Mouse (Mus musculus) cerebellum, adult 8-10 months (tissue): ENCODE results near the gene Tomm22.
"Not testable (repeated sequence)": the region's sequence is repeated elsewhere in the genome, so short reads cannot be mapped to it uniquely, and the experiment has no call there.

Source experiments
- DNase-seq: peaks from one replicate; pipeline ENCODE4 v3.0.0; 2022

Gene Tomm22

DNA sequence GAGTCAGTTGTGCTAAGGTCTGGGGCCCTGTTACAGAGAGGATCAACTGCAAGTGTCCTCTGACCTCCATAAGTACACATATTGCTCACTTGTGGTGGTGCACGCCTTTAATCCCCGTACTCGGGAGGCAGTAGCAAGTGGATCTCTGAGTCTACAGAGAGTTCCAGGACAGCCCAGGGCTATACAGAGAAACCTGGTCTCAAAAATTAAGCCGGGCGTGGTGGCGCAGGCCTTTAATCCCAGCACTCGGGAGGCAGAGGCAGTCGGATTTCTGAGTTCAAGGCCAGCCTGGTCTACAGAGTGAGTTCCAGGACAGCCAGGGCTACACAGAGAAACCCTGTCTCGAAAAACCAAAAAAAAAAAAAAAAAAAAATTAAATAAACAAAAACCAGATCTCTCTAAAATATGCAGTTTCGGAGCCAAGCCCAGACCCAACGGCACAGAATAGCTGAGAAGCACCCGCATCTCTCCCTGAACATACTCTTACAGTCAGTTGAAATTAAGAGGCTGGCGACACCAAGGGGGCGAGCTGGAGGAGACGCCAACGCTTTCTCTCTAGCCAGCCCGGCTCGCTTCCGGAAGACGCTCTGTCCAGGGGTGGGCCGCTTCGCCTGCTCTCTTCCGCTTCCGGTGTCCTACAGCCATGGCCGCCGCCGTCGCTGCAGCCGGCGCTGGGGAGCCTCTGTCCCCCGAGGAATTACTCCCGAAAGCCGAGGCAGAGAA is at the start of gene Tomm22:
TSS of gene Tomm22 (plus strand) at position 613 of the 723 bp plus-strand sequence.
- DNase-seq: peak; percentile 84

DNA sequence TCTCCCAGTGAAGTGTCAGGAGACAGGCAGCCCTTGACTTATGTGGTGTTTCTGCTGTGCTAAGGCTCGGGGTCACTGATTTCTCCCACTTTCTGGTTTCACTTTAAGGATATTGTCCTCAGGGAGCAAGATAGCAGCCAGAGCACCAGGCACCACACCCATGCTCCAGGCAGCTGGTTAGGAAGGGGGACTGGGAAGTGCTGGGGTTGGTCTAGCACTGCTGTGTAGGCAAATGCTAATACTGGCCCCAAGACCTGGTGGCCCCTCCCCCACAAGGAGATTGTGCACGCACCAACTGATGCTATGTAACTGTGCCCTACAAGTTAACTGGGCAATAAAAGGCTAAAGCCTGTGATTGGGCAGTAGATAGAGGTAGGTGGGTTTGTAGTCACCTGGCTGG is 40.2 kb upstream of the Tomm22 start:
- DNase-seq: no peak

GRCm38 (mm10) chr15:79641135-79641817 is 29.4 kb upstream of the Tomm22 start:
- DNase-seq: no peak

- no peak for DNase-seq
Measured at GRCm38 (mm10) chr15:79645483-79645882, 25.2 kb upstream of the Tomm22 start.

GRCm38 (mm10) chr15:79648130-79648529 is 22.5 kb upstream of the Tomm22 start:
- DNase-seq: no peak

DNA sequence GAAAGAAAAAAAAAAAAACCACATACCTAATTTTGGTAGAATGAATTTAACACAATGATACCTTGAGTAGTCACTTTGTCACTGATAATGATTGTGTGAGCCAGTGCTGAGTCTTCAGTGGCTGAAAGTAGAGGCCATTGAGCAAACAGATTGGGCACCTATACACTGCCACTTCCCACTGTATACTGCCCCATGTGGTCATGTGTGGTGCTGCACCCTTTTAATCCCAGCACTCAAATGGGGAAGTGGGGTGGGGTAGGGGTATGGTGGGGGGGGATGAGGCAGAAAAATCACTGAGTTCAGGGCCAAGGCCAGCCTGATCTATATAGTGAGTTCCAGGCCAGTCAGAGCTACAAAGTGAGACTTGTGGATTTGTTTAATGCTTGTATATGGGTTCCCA is 20.1 kb upstream of the Tomm22 start:
- no peak for DNase-seq

- DNase-seq: no peak
Measured at GRCm38 (mm10) chr15:79651481-79651880, 19.2 kb upstream of the Tomm22 start.

GRCm38 (mm10) chr15:79656451-79656850 is 14.2 kb upstream of the Tomm22 start:
- DNase-seq: no peak

DNA sequence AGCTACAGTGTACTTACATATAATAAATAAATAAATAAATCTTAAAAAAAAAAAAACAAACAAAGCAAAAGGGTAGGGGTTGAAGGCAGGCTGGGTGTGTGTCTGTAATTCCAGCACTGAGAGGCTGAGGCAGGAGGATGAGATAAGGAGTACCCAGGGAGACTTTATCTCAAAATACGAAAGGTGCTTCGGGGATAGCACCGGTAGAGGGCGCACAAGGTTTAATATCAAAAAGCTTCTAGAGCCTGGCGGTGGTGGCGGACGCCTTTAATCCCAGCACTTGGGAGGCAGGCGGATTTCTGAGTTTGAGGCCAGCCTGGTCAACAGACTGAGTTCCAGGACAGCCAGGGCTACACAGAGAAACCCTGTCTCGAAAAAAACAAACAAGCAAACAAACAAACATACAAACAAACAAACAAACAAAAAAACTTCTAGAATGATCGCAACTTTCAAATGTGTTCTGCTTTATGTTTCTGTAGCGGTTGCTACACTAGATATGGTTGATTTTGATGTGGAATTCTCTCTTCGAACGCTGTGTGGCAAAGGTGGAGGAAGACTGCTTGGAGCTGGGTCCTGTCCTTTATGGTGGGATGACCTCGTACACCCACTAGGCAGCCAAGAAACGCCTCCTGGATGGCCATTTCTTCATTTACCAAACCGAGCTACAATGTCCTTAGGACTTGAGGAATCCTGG is 12.7 kb upstream of the Tomm22 start:
- DNase-seq: peak; percentile 90

DNA sequence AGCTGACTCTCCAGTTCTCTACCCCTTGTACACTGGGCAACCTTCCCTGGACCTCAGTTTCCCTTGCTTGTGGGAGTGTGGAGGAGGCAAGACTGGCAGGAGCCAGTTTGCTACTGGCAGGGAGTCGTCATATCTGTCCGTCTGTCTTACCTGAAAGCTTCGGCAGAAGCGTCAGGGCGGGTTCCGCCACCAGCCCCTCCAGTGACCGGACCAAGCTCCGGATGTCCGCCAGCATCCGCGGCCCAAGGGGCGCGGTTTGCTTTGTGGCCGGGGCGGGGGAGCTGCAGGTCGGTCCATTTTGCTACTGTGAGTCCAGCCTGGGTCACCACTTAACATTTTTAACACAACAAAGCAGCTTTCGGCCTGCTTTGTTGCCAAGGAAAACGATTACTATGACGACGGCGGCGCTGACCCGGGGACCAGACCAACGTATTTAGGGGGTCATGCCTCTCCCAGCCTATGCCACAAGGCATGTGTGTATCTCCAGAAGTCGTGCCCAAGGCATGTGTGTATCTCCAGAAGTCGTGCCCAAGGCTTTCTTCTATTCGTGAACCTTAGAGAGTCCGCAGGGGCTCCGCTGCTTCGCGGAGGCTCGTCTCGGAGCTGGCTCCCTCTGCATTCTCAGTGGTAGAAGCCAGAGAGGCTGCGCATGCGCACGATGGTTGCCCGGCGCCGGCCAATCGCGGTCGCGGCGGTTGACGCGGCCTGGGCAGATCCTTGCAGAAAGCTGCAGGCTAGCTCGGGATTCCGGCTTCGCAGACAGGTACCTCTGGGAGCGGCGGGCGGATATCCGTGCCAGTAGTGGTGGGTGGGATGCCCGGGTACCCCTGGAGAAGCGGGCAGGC is 11.9 kb upstream of the Tomm22 start, which contains the start of the genes Fam227a and Cby1:
TSS of gene Fam227a (minus strand) at position 426 of the 845 bp plus-strand sequence.
TSS of gene Cby1 (plus strand) at position 669 of the 845 bp plus-strand sequence.
- peak; percentile 97 for DNase-seq

- no peak for DNase-seq
Measured at GRCm38 (mm10) chr15:79661852-79662251, 8.8 kb upstream of the Tomm22 start.

- no peak for DNase-seq
Measured at GRCm38 (mm10) chr15:79664666-79665065, 6.0 kb upstream of the Tomm22 start.

DNA sequence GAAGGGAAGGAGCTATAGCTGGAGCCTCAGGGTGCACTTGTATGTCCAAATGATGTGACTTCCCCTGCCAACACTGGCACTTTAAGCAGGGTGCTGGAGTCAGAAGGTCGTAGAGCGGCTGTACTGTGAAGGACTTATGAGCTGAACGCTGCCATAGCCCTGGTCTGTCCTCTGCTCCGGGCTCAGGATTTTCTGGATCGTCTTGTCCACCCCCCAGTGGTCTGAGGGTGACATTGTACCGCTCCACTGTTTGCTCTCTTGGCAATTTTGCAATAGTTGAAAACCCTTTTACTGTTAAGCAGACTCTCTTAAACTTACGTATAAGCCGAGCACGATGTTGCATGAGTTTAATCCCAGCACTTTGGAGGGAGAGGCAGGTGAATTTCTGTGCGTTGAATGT is 1.5 kb upstream of the Tomm22 start:
- no peak for DNase-seq

DNA sequence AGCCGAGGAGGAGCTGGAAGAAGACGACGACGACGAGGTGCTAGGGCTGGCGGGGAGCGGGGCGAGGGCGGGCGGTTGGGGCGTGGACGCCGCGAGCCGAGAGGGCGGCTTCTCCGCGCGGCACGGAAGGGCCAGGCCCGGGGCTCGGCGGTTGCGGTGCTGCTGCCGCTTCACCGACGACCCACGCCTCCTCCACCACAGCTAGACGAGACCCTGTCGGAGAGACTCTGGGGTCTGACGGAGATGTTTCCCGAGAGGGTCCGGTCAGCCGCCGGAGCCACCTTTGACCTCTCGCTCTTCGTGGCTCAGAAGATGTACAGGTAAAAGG is 275 bp downstream of the Tomm22 start:
- DNase-seq: no peak

DNA sequence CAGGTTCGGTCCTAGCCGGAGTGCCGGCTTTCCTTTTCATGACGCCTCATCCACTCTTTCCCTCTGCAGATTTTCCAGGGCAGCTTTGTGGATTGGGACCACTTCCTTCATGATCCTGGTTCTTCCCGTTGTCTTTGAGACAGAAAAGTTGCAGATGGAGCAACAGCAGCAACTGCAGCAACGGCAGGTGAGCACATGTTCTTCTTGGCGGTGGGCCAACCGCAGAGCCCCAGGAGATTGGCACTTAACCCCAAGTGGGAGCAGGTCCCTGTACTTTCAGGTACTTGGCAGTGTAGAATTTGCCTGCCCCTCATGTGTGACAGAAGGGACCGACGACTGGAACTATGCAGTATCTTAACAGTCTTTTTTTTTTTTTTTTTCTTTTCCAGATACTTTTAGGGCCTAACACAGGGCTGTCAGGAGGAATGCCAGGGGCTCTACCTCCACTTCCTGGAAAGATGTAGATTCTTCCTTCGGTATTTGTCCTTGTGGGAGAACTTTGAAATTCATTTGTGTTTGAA is 1.2 kb downstream of the Tomm22 start:
- not testable (repeated sequence) for DNase-seq

DNA sequence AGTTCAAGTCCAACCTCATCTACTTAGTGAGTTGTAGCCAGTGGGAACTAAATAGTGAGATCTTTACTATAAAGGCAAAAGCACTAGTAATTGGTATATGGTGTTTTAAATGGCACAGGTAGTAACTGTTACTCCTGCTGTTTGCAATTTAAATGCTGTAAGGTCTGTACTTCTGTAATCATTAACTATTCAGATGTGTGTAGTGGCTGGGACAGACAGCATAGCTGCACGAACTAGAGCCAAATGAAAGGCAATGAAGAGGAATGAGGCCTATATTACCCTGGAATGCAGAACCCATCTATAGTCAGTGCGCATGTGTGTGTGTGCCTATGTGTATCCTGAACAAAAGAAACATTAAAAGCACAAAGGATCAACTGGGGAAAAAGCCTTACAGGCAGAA is 7.3 kb downstream of the Tomm22 start:
- no peak for DNase-seq

DNA sequence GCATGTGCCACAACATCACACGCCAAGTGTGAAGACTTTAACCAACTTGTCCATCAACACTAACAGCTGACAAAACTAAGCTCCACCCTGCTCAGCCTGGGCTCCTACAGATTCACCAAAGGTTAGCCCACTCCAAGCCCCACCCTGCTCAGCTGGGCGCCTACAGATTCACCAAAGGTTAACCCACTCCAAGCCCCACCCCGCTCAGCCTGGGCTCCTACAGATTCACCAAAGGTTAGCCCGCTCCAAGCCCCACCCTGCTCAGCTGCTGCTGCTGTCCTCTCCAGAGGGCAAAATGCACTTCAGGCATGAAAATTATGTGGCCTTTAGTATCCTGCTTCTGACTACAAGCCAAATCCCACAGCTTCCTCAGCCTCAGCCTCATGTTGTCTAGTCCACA is 11.3 kb downstream of the Tomm22 start:
- DNase-seq: no peak

GRCm38 (mm10) chr15:79683146-79683545 is 12.5 kb downstream of the Tomm22 start:
- no peak for DNase-seq

- DNase-seq: no peak
Measured at GRCm38 (mm10) chr15:79683707-79684465, 13.2 kb downstream of the Tomm22 start.

- DNase-seq: peak; percentile 53
Measured at GRCm38 (mm10) chr15:79684616-79685015, 14.0 kb downstream of the Tomm22 start.

DNA sequence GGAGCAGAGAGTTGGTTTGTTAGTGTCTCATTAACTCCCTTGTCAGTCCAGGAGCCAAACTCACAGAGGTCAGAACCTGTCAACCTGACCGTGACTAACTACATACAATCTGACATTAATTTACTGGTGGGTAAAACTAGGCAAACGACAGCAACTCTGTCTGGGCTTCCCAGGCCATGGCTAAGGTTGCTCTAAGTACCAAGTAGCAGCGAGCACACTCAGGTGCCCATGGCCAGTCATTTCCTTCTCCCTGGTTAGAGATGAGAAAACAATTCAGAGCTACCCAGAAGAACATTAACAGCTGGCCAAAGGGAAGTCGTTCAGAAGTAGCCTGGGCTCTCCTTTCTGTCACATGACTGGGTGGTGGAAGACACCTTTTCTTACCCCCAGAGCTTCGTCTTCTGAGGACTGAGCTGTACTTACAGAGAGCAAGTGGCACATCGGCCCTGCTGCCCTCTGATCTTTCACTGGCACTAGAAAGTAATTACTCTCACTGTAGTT is 14.5 kb downstream of the Tomm22 start:
- DNase-seq: no peak
